Mouse (Mus musculus) cerebellum, postnatal 10 days (tissue): ENCODE measurements around the gene Ppp1r12c.
"Not testable (repeated sequence)": the region's sequence is repeated elsewhere in the genome, so short reads cannot be mapped to it uniquely, and the experiment has no call there.

ENCODE experiments used
- DNase-seq, 2 experiments: peaks; one replicate each; pipeline ENCODE4 v3.0.0; 2021; ENCODE audit warnings: mixed read lengths in 2 of 2

Gene Ppp1r12c

GRCm38 (mm10) chr7:4501558-4502397 lies at the start of gene Ppp1r12c:
Gene Ppp1r12c, minus strand, starts transcription at chr7:4501680.
- DNase-seq: peak; percentile 98 to 99

GRCm38 (mm10) chr7:4547221-4547641 lies 45.8 kb upstream of the Ppp1r12c start, which contains the start of gene Syt5:
Gene Syt5, minus strand, starts transcription at chr7:4547541.
- DNase-seq: peak; percentile 82 to 85

DNA sequence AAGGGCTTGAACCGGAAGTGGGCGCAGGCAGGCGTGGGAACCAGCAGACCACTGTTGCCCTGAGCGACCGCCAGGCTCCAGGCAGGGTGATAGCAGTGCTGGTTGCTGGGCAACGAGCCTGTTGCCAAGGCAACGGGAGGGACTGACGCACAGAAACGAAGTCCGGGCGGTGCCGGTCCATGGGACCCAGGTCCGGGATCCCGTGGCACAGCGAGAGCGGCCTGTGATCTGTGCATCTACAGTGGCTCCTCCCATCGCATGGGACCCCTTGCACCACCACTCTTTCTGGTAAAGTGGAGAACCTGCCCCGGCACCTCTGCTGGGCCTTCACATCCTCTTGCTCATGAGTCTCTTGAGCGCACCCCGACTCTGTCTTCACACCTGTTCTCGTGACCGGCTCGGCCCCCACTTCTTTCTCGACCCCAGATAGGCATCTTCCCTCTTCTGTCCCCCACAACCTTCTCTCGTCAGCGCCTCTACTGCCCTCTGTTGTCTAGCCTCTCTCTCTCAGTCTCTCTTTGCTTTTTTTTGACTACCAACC lies 45.2 kb upstream of the Ppp1r12c start:
- peak; percentile 95 to 96 for DNase-seq

DNA sequence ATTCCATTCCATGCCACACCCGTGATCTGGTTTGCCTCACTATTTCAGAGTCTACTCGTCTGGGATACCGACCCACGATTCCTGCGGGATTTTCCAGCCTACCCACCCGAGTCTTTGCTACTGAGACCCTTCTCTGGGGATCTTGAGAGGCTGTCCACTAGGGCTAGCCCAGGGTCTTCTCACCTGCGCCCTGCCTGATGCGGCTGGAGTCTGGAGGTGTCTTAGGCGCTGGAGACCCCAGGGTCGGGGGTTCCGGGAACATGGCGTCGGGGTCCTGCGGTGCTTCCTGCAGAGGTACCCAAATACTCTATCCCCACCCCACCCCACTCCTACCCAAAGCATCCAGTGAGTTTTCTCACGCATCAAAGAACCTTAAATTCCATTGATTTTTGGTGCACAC lies 44.6 kb upstream of the Ppp1r12c start:
- DNase-seq: peak in 1 of 2 experiments; percentile 32

- DNase-seq: no peak
These were observed 40.5 kb upstream of the Ppp1r12c start for GRCm38 (mm10) chr7:4542013-4542412.

DNA sequence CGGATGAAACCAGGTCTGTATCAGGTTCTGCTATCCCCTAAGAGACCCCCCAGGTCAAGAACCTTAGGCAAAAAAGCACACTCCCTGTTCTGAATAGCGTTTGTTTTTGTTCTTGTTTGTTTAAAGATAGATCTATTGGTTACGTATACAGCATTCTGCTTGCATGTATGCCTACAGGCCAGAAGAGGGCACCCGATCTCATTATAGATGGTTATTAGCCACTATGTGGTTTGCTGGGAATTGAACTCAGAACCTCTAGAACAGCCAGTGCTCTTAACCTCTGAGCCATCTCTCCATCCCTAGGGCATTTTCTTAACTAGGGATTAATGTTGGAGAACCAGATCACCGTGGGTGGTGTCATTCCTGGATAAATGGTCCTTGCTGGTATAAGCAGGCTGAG lies 39.9 kb upstream of the Ppp1r12c start:
- no peak for DNase-seq

DNA sequence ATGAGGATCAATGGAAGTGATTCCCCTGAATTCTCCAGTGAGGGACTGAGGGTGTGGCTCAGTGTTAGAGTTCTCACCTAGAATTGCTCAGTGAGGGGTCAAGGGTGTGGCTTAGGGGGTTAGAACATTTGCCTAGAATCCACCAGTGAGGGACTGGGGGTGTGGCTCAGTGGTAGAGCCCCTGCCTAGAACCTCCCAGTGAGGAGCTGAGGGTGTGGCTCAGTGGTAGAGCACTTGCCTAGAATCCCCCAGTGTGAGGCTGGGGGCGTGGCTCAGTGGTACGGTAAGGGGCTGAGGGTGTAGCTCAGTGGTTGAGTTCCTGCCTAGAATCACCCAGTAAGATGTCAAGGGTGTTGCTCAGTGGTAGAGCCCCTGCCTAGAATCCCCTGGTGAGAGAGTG lies 37.5 kb upstream of the Ppp1r12c start:
- no peak for DNase-seq

DNA sequence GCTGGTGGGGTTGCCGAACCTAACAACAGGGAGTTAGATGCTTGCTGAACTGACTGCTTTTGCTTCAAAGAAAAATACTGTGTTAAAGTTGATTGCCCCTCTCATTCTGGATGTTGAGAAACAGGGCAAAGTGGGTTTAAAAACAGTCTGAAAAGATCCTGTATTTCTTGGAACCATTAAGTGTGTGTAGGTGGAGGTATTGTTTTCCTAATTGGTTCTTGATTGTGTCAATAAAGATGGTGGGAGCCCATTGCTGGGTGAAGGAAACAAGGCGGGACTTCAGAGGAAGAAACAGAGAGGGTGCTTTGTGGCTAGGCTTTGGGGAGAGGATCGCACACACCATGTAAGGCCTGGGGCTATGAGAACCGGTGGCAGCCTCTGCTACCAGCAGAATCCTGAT lies 35.7 kb upstream of the Ppp1r12c start:
- DNase-seq: no peak

GRCm38 (mm10) chr7:4536369-4536768 lies 34.9 kb upstream of the Ppp1r12c start:
- no peak for DNase-seq

DNA sequence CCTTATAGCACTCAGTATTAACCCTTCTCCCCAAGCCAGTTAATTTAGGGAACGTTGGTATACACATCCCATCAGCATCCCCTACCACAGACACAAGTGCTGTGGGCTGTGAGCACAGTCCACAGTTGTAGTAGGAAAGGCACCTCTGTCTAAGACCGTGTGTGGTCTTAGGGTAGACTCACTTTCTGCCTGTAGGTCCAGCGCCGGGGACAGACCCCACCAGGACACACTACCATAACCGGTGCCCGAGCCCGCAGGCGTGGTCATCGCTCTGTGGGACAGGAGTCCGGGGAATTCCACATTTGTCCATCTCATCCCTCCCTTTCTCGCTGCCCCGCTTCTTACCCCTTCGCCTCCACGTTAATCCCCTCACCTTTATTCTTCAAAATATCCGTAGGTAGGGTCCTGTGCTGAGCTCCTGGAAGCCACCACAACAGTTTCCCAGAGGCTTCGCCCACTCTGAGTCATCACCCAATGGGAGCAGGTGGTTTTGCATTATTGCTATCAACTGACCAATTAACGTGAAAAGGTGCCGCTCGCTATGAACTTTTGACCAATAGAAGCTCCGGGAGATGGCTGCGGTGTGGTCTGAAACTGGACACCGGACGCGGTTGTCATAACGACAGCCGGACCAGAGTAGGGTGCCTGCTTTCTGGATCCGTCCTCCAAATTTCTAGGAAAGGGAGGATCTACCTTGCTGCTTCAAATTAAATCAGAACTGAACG lies 30.7 kb upstream of the Ppp1r12c start, which contains the start of gene Dnaaf3:
TSS of gene Dnaaf3 (minus strand) at position 449 of the 725 bp plus-strand sequence.
- DNase-seq: peak; percentile 56 to 64

GRCm38 (mm10) chr7:4530166-4530565 lies 28.7 kb upstream of the Ppp1r12c start:
- not testable (repeated sequence) for DNase-seq

DNA sequence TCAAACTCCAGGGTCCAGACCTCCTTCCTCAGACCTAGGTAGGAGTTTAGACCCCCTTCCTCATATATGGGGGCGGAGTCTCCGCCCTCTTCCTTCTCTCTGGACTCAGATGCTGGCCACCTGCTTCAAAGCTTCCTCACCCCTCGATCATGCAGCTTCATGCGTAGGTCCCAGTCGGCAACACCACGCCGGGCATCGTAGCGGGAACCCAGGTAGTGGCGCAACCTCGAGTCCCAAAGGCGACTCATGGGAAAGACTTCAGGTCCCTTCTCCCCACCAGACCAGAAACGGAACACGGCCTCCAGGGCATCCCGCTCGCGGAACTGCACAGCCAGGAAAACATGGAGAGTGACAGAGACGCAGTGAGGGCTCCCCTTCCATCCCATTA lies 25.8 kb upstream of the Ppp1r12c start:
- DNase-seq: no peak

DNA sequence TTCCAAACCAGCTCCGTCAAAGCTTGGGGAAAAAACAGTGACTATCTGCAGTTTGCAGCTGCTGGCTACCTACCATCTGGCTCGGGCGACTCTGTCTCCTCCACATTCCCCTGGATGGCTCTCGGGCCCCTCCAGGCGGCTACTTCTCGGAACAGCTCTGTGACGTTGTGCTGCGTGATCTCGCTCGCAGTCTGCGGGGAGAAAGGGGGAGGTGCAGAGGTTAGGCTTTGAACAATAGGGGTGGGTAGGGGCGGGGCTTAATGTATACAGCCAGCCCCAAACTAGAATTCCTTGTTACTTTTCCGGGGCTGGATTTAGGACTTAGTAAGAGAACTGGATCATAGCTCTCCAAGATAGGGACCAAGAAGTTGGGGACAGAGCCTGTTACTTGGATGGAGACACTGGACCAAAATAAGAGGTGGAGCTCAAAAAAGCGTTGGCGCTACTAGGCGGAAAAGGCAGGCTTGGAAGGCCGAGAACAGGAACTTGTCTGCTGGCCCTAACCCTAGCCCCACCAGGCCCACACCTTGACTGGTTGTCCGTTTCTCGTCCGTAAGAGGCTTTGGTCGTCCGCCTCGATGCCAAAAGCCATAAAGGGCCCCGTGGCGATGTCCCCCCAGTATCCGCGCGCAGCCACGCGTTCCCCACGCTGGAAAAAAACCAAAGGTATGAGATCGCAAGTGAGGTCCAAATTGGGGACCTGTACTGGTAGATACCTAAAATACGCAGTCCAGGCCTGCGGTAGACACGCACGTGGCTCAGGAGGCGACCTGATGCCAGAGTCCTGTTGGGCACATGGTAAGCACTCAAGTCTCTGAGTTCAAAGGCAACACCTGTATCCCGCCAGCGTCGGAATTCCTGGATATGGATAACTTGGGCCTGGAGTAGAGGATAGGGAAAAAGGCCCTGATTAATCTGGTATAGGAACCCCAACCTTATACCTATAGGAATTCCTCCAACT lies 25.1 kb upstream of the Ppp1r12c start:
- DNase-seq: peak; percentile 85 to 87

DNA sequence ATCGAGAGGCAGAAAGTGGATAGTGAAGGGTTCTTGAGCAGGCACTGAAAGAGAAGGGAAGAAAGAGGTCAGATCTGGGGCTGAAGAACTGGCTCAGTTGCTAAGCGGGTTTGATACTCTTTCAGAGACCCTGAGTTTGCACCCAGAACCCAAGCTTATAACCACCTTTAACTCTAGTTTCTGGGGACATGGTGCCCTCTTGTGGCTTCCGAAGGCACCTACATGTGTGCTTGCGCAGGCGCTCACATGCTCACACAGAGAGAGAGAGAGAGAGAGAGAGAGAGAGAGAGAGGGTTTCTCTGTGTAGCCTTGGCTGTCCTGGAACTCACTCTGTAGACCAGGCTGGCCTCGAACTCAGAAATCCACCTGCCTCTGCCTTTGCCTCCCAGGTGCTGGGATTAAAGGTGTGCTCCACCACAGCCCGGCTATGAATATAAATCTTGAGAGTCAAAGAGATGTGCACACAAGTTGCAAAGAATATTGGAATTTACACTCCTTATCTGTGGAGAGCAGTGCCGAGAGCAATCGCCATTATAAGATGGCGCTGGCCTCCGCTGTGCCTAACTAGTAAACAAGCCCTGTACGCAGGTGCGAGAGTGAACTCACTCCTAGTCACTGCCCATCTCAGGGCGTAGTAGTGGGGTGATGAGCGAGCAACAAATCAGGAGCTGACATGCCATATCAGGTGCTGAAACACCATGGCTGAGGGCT lies 22.9 kb upstream of the Ppp1r12c start, which contains the start of gene Tnni3:
TSS of gene Tnni3 (minus strand) at position 18 of the 711 bp plus-strand sequence.
- DNase-seq: peak; percentile 63 to 67

GRCm38 (mm10) chr7:4523205-4524130 lies 22.0 kb upstream of the Ppp1r12c start:
- no peak for DNase-seq

DNA sequence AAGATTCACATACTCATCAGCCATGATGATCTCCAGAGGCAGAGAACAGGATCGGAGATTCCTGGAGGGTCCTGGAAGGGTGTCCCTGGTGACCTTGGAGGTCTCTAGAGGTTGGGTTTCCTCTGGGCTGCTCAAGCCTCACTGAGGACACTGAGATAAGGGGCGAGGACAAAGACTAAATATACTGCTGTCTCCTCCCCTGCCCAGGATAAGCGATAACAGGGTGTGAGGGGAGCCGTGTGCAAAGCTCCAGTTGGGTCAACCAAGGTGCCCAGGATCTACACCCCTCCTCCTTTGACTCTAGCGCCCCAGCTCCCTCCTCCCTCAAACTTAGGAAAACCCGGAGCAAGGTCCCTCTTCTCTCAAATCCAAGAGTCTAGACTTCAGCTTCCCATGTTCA lies 20.8 kb upstream of the Ppp1r12c start:
- no peak for DNase-seq

DNA sequence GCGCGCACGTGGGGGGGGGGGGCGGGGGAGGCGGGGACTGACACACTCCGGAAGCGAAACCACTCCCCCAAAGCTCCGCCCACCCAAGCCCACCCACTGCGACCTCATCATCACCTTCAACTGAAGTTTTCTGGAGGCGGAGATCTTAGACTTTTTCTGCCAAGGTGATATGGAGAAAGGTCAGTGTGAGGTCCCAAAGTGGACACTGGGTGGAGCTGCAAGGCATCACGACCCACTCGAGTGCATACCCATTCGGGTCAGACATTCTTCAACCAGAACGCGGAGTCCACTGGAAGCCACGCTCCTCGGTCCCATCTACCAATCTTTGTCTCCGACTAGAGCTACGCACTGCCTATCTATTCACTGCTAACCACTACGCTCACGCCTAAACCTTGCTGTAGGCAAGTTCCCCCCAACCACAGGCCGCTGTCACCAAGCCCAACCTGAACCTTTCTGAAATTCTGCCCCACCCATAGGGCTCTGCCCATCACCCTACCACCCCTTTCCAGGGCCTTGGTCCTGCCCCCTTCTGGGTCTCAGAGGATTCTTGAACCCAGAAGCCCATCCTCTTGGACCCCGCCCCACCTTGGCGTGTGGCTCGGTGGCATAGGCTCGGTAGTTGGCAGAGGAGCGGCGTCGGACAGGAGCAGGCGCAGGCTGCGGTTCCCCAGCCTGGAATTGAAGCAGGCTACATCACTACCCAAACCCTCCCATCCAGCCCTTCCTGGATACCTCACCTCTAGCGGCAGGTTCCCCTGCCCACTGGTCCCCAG lies 19.9 kb upstream of the Ppp1r12c start:
- peak in 1 of 2 experiments; percentile 14 for DNase-seq

GRCm38 (mm10) chr7:4518487-4518886 lies 17.0 kb upstream of the Ppp1r12c start:
- DNase-seq: no peak

DNA sequence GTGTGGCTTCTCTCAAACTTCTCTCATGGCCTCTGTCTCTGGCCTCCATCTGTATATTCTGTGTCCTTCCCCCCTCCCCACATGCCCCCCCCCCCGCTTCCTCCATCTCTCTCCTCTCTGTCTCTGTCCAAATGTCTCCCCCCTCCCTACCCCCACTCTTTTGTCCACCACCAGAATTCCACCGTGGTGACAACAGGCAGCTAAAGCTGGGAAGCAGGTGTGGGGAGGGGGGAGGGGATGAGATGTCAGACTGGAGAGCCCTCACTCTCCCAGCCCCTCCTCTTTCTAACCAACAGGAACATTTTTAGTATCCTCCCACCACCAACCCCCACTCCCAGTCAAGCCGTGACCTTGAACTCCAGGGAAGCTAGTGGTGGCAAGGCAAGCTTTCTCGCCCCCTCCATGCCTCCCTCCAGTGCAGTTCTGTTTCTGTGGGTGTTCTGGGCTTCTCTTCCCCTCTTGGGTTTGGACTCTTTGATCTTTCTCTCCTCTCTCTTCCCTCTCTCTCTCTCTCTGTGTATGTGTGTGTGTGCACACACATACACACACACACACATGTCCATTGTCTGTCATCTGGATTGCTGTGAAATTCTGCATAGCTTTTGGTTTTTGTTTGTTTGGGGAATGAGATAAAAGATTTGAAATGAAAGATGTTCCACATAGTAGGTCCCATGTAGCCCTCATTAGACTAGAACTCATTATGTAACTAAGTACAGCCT lies 15.0 kb upstream of the Ppp1r12c start, which contains the start of gene Tnnt1:
TSS of gene Tnnt1 (minus strand) at position 51 of the 719 bp plus-strand sequence.
- no peak for DNase-seq
